Mouse (Mus musculus) lung, embryonic 15.5 days (tissue): ENCODE data around the gene Them7. TPM values are rescaled to one million over a fixed set of nuclear protein-coding genes. Genes with fewer than 3 reads are reported as not detected.

Experiments used
- ATAC-seq: fragments of 200-750 bp; cut with Nextera tagmentation; 2 replicates; pipeline ENCODE4 v1.8.0; 2017; ENCODE audit warnings: moderate number of reproducible peaks, borderline replicate concordance; ENCODE audit not compliant: low FRiP score, low TSS enrichment; ENCODE audit errors: extremely low read depth
- H3K27ac ChIP-seq: fragments of 300-500 bp; sonication (generic); 2 replicates; pipeline ENCODE4 v1.5.1; 2015; ENCODE audit warnings: moderate library complexity, mild to moderate bottlenecking, inconsistent platforms
- H3K27me3 ChIP-seq: fragments of 300-500 bp; sonication (generic); 2 replicates; pipeline ENCODE4 v1.6.1; 2015; ENCODE audit warnings: inconsistent platforms
- H3K36me3 ChIP-seq: fragments of 300-500 bp; sonication (generic); 2 replicates; pipeline ENCODE4 v1.6.1; 2015; ENCODE audit warnings: inconsistent platforms
- H3K4me1 ChIP-seq: fragments of 300-500 bp; sonication (generic); 2 replicates; pipeline ENCODE4 v1.6.1; 2015; ENCODE audit warnings: inconsistent platforms
- H3K4me2 ChIP-seq: fragments of 300-500 bp; sonication (generic); 2 replicates; pipeline ENCODE4 v1.6.1; 2015; ENCODE audit warnings: inconsistent platforms, mild to moderate bottlenecking, moderate library complexity
- H3K4me3 ChIP-seq: fragments of 300-500 bp; sonication (generic); 2 replicates; pipeline ENCODE4 v1.5.1; 2015; ENCODE audit warnings: mild to moderate bottlenecking, inconsistent platforms
- H3K9ac ChIP-seq: fragments of 300-500 bp; sonication (generic); 2 replicates; pipeline ENCODE4 v1.6.1; 2015; ENCODE audit warnings: inconsistent platforms
- H3K9me3 ChIP-seq: fragments of 300-500 bp; sonication (generic); 2 replicates; pipeline ENCODE4 v1.6.1; 2016; ENCODE audit warnings: inconsistent platforms
- WGBS: fragments of 180-500 bp; shearing (Covaris S2); methylation state at CpG from one replicate; pipeline ENCODE4 v1.1.7; 2015; 5-methylcytosine and 5-hydroxymethylcytosine counted together
- polyA plus RNA-seq: library from polyadenylated mRNA; unstranded; fragments of >200 nt; fragmentation: Nextera tagmentation; extraction: Ambion mirVana; gene quantifications from 2 replicates; pipeline ENCODE4 v1.2.1, GENCODE M21; 2015

Gene Them7
- polyA plus RNA-seq, 1 experiment from 2014 or later, result 0.40 TPM

- 80% methylated on average over 4 of the region's 4 CpGs for WGBS
- no peak overlapping the region for H3K27ac ChIP-seq
- H3K4me2 ChIP-seq, result no peak overlapping the region
- H3K27me3 ChIP-seq, result no peaks in the 10 kb centered on the region
- H3K36me3 ChIP-seq, result peaks cover 44% of the 10 kb centered on the region
- ATAC-seq, result no peak
- H3K9ac ChIP-seq, result no peak overlapping the region
- H3K4me1 ChIP-seq, result no peaks in the 10 kb centered on the region
- no peak overlapping the region for H3K4me3 ChIP-seq
- no peaks in the 10 kb centered on the region for H3K9me3 ChIP-seq
Observed at GRCm38 (mm10) chr2:105386418-105386817, 162.3 kb downstream of the Them7 start.

- no peak overlapping the region for H3K9ac ChIP-seq
- WGBS, result 85% methylated on average over 17 of the region's 17 CpGs
- H3K36me3 ChIP-seq, result peaks cover 68% of the 10 kb centered on the region
Observed at GRCm38 (mm10) chr2:105389007-105389890, 165.1 kb downstream of the Them7 start.

GRCm38 (mm10) chr2:105390653-105391413 is 166.7 kb downstream of the Them7 start:
- no peaks in the 10 kb centered on the region for H3K27me3 ChIP-seq
- no peak overlapping the region for H3K4me3 ChIP-seq
- H3K27ac ChIP-seq, result no peak overlapping the region
- no peak for ATAC-seq
- H3K9me3 ChIP-seq, result no peaks in the 10 kb centered on the region
- H3K4me1 ChIP-seq, result no peaks in the 10 kb centered on the region
- peaks cover 70% of the 10 kb centered on the region for H3K36me3 ChIP-seq
- H3K4me2 ChIP-seq, result no peak overlapping the region
- 72% methylated on average over 6 of the region's 6 CpGs for WGBS
- H3K9ac ChIP-seq, result no peak overlapping the region

More at GRCm38 (mm10) chr2:105389007-105389890, 165.1 kb downstream of the Them7 start:
- H3K4me2 ChIP-seq, result no peak overlapping the region
- no peaks in the 10 kb centered on the region for H3K27me3 ChIP-seq
- no peaks in the 10 kb centered on the region for H3K4me1 ChIP-seq
- H3K4me3 ChIP-seq, result no peak overlapping the region
- no peak for ATAC-seq
- H3K9me3 ChIP-seq, result no peaks in the 10 kb centered on the region
- H3K27ac ChIP-seq, result no peak overlapping the region

- Histone ChIP-seq H3K4me2 (no peak overlapping the region), H3K36me3 (peaks cover 64% of the 10 kb centered on the region), H3K9ac (no peak overlapping the region), H3K9me3 (no peaks in the 10 kb centered on the region), H3K27me3 (no peaks in the 10 kb centered on the region), H3K27ac (no peak overlapping the region), H3K4me3 (no peak overlapping the region), H3K4me1 (no peaks in the 10 kb centered on the region)
- WGBS, result 89% methylated on average over 4 of the region's 4 CpGs
- ATAC-seq, result no peak
Observed at GRCm38 (mm10) chr2:105391414-105391784, 167.3 kb downstream of the Them7 start.

- no peak for ATAC-seq
- H3K4me3 ChIP-seq, result no peak overlapping the region
- peaks cover 60% of the 10 kb centered on the region for H3K36me3 ChIP-seq
- no peaks in the 10 kb centered on the region for H3K27me3 ChIP-seq
- 30% methylated on average over 2 of the region's 2 CpGs for WGBS
- H3K4me1 ChIP-seq, result peaks cover 10% of the 10 kb centered on the region
- no peak overlapping the region for H3K4me2 ChIP-seq
- no peak overlapping the region for H3K9ac ChIP-seq
- H3K9me3 ChIP-seq, result no peaks in the 10 kb centered on the region
- no peak overlapping the region for H3K27ac ChIP-seq
Observed at GRCm38 (mm10) chr2:105392514-105392913, 168.4 kb downstream of the Them7 start.

- Histone ChIP-seq H3K4me2 (no peak overlapping the region), H3K9me3 (no peaks in the 10 kb centered on the region), H3K27me3 (no peaks in the 10 kb centered on the region), H3K27ac (no peak overlapping the region), H3K9ac (no peak overlapping the region), H3K36me3 (peaks cover 44% of the 10 kb centered on the region), H3K4me3 (no peak overlapping the region), H3K4me1 (peaks cover 19% of the 10 kb centered on the region)
- no peak for ATAC-seq
- WGBS, result 78% methylated on average over 4 of the region's 4 CpGs
Observed at GRCm38 (mm10) chr2:105394375-105394774, 170.3 kb downstream of the Them7 start.

GRCm38 (mm10) chr2:105396066-105396465 is 171.9 kb downstream of the Them7 start:
- Histone ChIP-seq H3K4me3 (no peak overlapping the region), H3K36me3 (peaks cover 31% of the 10 kb centered on the region), H3K9me3 (no peaks in the 10 kb centered on the region), H3K4me2 (no peak overlapping the region), H3K27ac (no peak overlapping the region), H3K9ac (no peak overlapping the region), H3K4me1 (peaks cover 26% of the 10 kb centered on the region), H3K27me3 (no peaks in the 10 kb centered on the region)
- no peak for ATAC-seq
- WGBS, result 88% methylated on average over 9 of the region's 9 CpGs

GRCm38 (mm10) chr2:105397446-105398211 is 173.5 kb downstream of the Them7 start:
- Histone ChIP-seq H3K9ac (peak overlapping the region; percentile 89), H3K4me3 (peak overlapping the region; percentile 77), H3K27me3 (no peaks in the 10 kb centered on the region), H3K9me3 (no peaks in the 10 kb centered on the region), H3K36me3 (peaks cover 15% of the 10 kb centered on the region; the same call in 1 of the 2 replicates), H3K27ac (no peak overlapping the region), H3K4me2 (peak overlapping the region; percentile 66), H3K4me1 (peaks cover 26% of the 10 kb centered on the region)
- no peak for ATAC-seq
- WGBS, result 36% methylated on average over 5 of the region's 5 CpGs

GRCm38 (mm10) chr2:105398636-105399084 is 174.5 kb downstream of the Them7 start:
- peak; percentile 50 for ATAC-seq
- Histone ChIP-seq H3K4me3 (peak overlapping the region; percentile 77), H3K4me1 (peaks cover 26% of the 10 kb centered on the region), H3K4me2 (peak overlapping the region; percentile 66), H3K9me3 (no peaks in the 10 kb centered on the region), H3K27me3 (no peaks in the 10 kb centered on the region), H3K27ac (peak overlapping the region; percentile 97), H3K9ac (peak overlapping the region; percentile 89), H3K36me3 (peaks cover 9% of the 10 kb centered on the region; the same call in 1 of the 2 replicates)
- WGBS, result under 1% methylated on average over 31 of the region's 31 CpGs

- Histone ChIP-seq H3K27me3 (no peaks in the 10 kb centered on the region), H3K9me3 (no peaks in the 10 kb centered on the region), H3K27ac (peak within 1 kb of the TSS; percentile 97), H3K4me3 (peak within 1 kb of the TSS; percentile 77), H3K36me3 (peaks cover 3% of the 10 kb centered on the region; the same call in 1 of the 2 replicates), H3K4me2 (peak within 1 kb of the TSS; percentile 66), H3K4me1 (peaks cover 26% of the 10 kb centered on the region), H3K9ac (peak within 1 kb of the TSS; percentile 89)
- under 1% methylated on average over 55 of the region's 57 CpGs for WGBS
- peak; percentile 97 for ATAC-seq
Observed at GRCm38 (mm10) chr2:105399085-105399891, 175.2 kb downstream of the Them7 start, which contains the start of gene Rcn1. Gene Rcn1, minus strand, starts transcription at chr2:105399319.

GRCm38 (mm10) chr2:105400558-105400957 is 176.4 kb downstream of the Them7 start:
- Histone ChIP-seq H3K36me3 (no peaks in the 10 kb centered on the region), H3K4me2 (no peak overlapping the region), H3K4me3 (no peak overlapping the region), H3K9me3 (no peaks in the 10 kb centered on the region), H3K9ac (no peak overlapping the region), H3K27ac (no peak overlapping the region), H3K4me1 (peaks cover 26% of the 10 kb centered on the region), H3K27me3 (no peaks in the 10 kb centered on the region)
- WGBS, result 86% methylated on average over 4 of the region's 4 CpGs
- ATAC-seq, result no peak
